Comparison of ENCODE assay signal across 8 mouse cellular contexts in the genomic region with DNA sequence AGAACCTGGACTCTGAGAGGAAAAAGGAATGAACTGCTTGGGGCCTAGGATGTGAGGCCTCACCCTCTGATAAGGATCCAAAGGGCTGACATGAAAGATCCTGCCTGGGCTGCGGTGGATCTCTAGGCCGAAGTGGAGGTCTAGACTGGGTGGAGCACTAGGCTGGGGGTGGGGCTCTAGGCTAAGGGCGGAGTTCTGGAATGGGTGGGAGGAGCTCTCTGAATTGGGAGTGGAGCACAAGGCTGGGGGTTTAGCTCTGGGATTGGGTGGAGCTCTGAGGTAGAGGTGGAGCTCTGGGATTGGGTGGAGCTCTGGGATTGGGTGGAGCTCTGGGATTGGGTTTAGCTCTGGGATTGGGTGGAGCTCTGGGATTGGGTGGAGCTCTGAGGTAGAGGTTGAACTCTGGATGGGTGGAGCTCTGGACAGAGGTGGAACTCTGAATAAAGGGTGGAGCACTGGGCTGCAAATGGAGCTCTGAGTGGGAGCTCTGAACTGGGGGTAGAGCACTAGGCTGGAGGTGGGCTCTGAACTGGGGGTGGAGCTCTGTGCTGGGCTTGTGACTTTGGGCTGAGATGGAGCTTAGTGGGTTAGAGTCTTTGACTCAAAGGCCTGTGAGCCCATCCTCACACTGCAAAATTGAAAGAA.
A peak's percentile ranks its signal among the peaks of the same experiment; 100 is the strongest.
DNase-seq lines count a peak whose midpoint lies in the region; ATAC-seq and TF ChIP-seq lines count a peak whose summit lies in the region.

No protein-coding gene starts in this region.

- TF ChIP-seq CTCF in kidney, adult 2 months (conservative IDR thresholded peaks at IDR 0.05; ENCODE audit: insufficient read depth, insufficient read length, low read depth, low read length) = no peak

- no peak overlapping the region for H3K27ac ChIP-seq in kidney, adult 2 months (ENCODE audit: insufficient read depth, low read depth, low read length)
- no peak overlapping the region for H3K27ac ChIP-seq in embryonic facial prominence, embryonic 12.5 days
- peak overlapping the region; percentile 82 for H3K27ac ChIP-seq in hindbrain, embryonic 10.5 days
- H3K27ac ChIP-seq in liver, embryonic 13.5 days = no peak overlapping the region

- intact Hi-C loops in left cerebral cortex, postnatal 36 days (cut with DNase I) = loop anchor here (10.0 kb wide), 2 partner anchors 202 to 1462 kb away; partner anchors contain the start of gene Auts2

- no peaks in the 10 kb centered on the region for H3K9me3 ChIP-seq in embryonic facial prominence, embryonic 12.5 days
- no peaks in the 10 kb centered on the region for H3K9me3 ChIP-seq in hindbrain, embryonic 10.5 days
- H3K9me3 ChIP-seq in liver, embryonic 13.5 days (replicated peaks) = no peaks in the 10 kb centered on the region

- H3K4me2 ChIP-seq in embryonic facial prominence, embryonic 12.5 days (replicated peaks) = no peak overlapping the region
- H3K4me2 ChIP-seq in liver, embryonic 13.5 days = no peak overlapping the region

- ATAC-seq in embryonic facial prominence, embryonic 12.5 days (ENCODE audit: insufficient number of reproducible peaks, insufficient read depth, low FRiP score, low TSS enrichment) = peak; percentile 50
- ATAC-seq in liver, embryonic 13.5 days (ENCODE audit: low read depth) = peak; percentile 73

- 29% methylated on average over 3 of the region's 3 CpGs for WGBS in kidney, adult 2 months
- WGBS in embryonic facial prominence, embryonic 12.5 days = 27% methylated on average over 3 of the region's 3 CpGs
- WGBS in hindbrain, embryonic 10.5 days = 21% methylated on average over 3 of the region's 3 CpGs
- 9% methylated on average over 3 of the region's 3 CpGs for WGBS in liver, embryonic 13.5 days (ENCODE audit: insufficient replicate concordance)

- H3K9ac ChIP-seq in embryonic facial prominence, embryonic 12.5 days = no peak overlapping the region
- no peak overlapping the region for H3K9ac ChIP-seq in liver, embryonic 13.5 days

- H3K4me3 ChIP-seq in kidney, adult 2 months (ENCODE audit: insufficient read depth, low read depth, low read length) = no peak overlapping the region
- no peak overlapping the region for H3K4me3 ChIP-seq in embryonic facial prominence, embryonic 12.5 days
- H3K4me3 ChIP-seq in hindbrain, embryonic 10.5 days = no peak overlapping the region
- H3K4me3 ChIP-seq in liver, embryonic 13.5 days (replicated peaks) = no peak overlapping the region

- TF ChIP-seq POLR2A in kidney, adult 2 months (IDR thresholded peaks at IDR 0.05; ENCODE audit: low read depth, low read length) = no peak

- H3K27me3 ChIP-seq in kidney, adult 2 months (replicated peaks; ENCODE audit: control insufficient read depth, insufficient read depth, low read length) = no peaks in the 10 kb centered on the region
- no peaks in the 10 kb centered on the region for H3K27me3 ChIP-seq in embryonic facial prominence, embryonic 12.5 days
- H3K27me3 ChIP-seq in hindbrain, embryonic 10.5 days (ENCODE audit: insufficient read depth, poor library complexity, severe bottlenecking) = peaks cover 35% of the 10 kb centered on the region
- no peaks in the 10 kb centered on the region for H3K27me3 ChIP-seq in liver, embryonic 13.5 days

- no peaks in the 10 kb centered on the region for H3K36me3 ChIP-seq in kidney, adult 2 months (ENCODE audit: control insufficient read depth, insufficient read depth, low read length)
- no peaks in the 10 kb centered on the region for H3K36me3 ChIP-seq in embryonic facial prominence, embryonic 12.5 days
- no peaks in the 10 kb centered on the region for H3K36me3 ChIP-seq in hindbrain, embryonic 10.5 days
- no peaks in the 10 kb centered on the region for H3K36me3 ChIP-seq in liver, embryonic 13.5 days

- DNase-seq in kidney, adult 2 months = peak; percentile 0
- no peak for DNase-seq in kidney, adult 18-20 months
- DNase-seq in hindbrain, embryonic 10.5 days (ENCODE audit: low spot score) = no peak
- DNase-seq in liver, embryonic 13.5 days = peak; percentile 18
- DNase-seq in right cerebral cortex, postnatal 10 days (ENCODE audit: low spot score in 2 of 2) = no peak
- no peak for DNase-seq in left cerebral cortex, postnatal 36 days (ENCODE audit: low spot score in 2 of 2)
- DNase-seq in ovary, postnatal 36 days (ENCODE audit: low spot score) = no peak

- H3K4me1 ChIP-seq in kidney, adult 2 months (ENCODE audit: control insufficient read depth, insufficient read depth, low read length) = no peaks in the 10 kb centered on the region
- H3K4me1 ChIP-seq in embryonic facial prominence, embryonic 12.5 days = peaks cover 17% of the 10 kb centered on the region
- H3K4me1 ChIP-seq in hindbrain, embryonic 10.5 days (replicated peaks) = peaks cover 18% of the 10 kb centered on the region
- 0 out of 2 replicates have a peak, but pooled peaks cover 6% of the 10 kb centered on the region for H3K4me1 ChIP-seq in liver, embryonic 13.5 days (replicated peaks)

Comparison
In these comparisons a context has a peak if more than half of its experiments do, and no peak if none do; other contexts are left out.
1. DNase-seq: peak in kidney, adult 2 months (single experiment) and liver, embryonic 13.5 days (single experiment); none in kidney, adult 18-20 months (single experiment), hindbrain, embryonic 10.5 days (single experiment), right cerebral cortex, postnatal 10 days (0 of 2), left cerebral cortex, postnatal 36 days (0 of 2) and ovary, postnatal 36 days (single experiment).